Mouse (Mus musculus) left cerebral cortex, postnatal 10 days (tissue): ENCODE measurements around the gene Baiap3. TPM values are rescaled to one million over a fixed set of nuclear protein-coding genes. Genes with fewer than 3 reads are reported as not detected.

ENCODE experiments used
- DNase-seq, 2 experiments: peaks; one replicate each; pipeline ENCODE4 v3.0.0; 2021 to 2022; ENCODE audit warnings: low spot score in 2 of 2, mixed read lengths in 1 of 2; ENCODE audit errors: extremely low spot score in 1 of 2
- intact Hi-C: fragments of 180-260 bp; cut with DNase I; formaldehyde crosslinking; loops from one replicate; pipeline ENCODE4 v1.15.1; 2025
- microRNA-seq: library from miRNA; unstranded; fragments of <30 nt; microRNA quantifications from one replicate; pipeline ENCODE4 v1.2.0, GENCODE M21; 2022
- total RNA-seq, 2 experiments: library from RNA; stranded (reverse); gene quantifications; 2 replicates each; pipeline ENCODE4 v1.2.3; 2021

Baiap3 gene
- total RNA-seq, 2 experiments from 2014 or later = 17.4 to 35.0 TPM

DNA sequence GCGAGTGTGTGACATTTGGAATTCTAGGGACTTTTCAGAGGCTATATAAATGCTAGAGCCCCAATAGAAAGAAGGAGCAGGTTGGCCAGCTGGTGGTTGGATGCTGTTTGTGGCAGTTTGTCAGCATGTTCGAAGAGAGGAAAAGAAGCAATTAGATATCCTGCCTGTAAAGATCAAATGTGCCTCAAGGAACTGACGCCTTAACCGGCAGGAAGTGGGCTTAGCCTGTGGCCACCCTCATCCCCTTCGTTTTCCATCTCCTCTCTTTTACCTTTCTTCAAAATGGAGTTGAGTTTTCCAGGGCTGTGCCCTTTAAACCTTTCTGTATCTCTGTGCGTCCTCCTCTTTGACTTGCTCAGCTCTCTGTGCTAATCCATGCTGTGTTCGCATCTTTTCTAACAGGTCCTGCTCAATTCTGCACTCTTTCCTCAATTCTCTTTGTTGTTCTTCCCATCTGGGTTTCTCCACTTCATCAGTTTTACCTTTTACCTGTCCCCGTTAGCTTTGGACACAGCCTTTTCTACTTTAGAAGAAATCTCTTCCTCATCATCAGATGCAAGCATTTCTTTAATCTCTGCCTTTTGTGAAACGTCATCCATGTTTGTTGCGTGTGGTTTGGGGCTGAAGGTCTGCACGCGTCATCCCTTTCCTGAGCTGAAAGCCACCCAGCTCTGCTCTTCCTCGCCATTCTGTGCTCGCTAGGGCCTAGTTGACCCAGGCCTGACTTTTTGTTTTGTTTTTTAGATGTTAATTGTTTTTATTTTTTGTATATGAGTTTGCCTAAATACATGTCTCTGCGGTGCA is 36.5 kb downstream of the Baiap3 start:
- no peak for DNase-seq
- intact Hi-C loops = no loop called here

- intact Hi-C loops = no loop called here
- DNase-seq = no peak
These were observed 37.2 kb downstream of the Baiap3 start for GRCm38 (mm10) chr17:25218967-25219366.

- intact Hi-C loops = no loop called here
- no peak for DNase-seq
These were observed 40.7 kb downstream of the Baiap3 start for GRCm38 (mm10) chr17:25215431-25215830.

DNA sequence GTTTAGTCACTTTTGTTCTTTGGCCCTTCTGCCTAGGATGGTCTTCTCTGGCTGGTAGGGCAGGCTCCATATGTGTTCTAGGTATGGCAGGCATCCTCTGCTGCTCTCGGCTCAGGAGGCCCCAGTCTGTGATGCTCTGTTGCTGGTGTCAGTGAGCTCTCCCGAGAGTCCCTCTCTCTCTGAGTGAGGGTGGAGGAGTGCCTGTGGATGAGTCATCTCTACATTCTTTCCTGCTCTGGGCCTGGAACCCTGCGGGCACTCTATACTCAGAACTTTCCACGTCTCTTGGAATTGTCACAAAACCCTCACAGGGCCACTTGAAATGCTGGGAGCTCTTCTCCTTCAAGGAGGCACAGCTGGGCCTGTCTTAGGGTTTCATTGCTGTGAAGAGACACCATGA is 44.5 kb downstream of the Baiap3 start:
- no peak for DNase-seq
- intact Hi-C loops = no loop called here

DNA sequence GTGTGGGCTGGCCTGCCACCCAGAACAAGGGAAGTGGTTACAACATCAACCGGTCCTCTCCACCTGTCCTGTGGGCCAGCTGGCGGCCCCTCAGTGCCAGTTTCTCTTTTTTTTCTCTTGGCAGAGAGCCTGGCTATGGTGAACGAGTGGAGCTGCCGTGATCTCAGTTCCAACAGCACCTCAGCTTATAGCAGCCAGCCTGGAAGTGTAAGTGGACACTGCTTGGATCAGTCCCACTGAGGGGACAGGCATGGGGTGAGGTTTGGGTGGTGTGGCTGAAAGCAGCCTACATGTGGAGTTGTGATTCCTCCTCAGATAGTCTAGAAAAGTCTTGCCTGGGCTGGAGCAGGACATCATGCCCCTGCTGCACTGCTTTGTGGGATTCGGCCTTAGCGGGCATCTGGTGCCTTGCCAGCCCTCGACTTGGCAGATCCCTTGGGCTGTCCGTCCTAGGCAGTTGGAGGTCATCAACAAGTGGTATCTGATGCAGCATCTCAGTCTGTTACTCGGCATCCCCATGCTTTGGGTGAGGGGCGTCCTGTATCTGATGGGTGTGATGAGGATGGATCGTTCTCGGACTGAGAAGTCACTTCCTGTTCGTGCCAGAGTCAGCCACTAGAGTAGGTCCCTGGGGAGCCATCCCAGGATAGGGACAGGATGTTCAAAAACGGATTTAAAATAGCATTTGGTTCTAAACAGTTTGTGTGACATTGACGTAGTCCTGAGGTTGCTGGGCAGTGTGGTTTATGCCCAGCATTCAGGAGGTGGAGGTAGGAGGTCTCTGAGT is 45.3 kb downstream of the Baiap3 start:
- DNase-seq = peak in 1 of 2 experiments; percentile 61
- intact Hi-C loops = no loop called here

DNA sequence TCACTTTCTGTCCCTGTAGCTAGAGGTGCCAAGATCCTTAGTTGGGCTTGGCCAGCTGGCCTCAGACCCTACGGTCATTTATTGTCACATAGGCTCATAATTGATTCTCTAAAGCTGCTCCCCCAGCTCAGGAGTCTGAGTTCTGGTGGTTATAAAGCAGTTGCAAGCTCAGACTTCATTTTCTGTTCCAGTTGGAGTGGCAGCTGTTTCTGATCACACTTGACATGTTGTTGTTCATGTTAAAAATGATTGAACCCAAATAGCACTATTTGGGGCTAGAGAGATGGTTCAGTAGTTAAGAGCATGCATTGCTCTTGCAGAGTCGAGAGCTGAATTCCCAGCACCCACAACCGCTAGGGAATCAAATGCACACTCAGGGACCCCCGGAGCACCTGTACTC is 46.2 kb downstream of the Baiap3 start:
- intact Hi-C loops = no loop called here
- no peak for DNase-seq

DNA sequence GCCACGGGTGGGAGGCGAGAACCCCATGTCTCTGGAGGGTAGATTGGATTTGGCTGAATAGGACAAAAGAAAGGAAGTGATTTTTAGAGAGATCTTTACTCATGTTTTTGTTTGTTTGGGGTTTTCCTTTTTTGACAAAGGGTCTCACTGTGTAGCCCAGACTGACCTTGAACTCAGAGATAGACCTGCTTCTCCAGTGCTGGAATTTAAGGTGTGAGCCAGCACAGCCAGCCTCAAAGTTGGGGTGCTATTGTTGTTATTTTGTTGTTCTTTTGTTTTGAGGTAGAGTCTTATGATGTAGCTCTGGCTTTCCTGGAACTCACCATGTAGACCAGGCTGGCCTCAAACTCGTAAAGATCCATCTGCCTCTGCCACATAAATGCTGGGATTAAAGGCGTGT is 53.8 kb downstream of the Baiap3 start:
- intact Hi-C loops = no loop called here
- no peak for DNase-seq

Small RNAs within 50 kb of the gene (microRNA-seq; reads per million reads assigned to microRNA genes)
- 63.0 reads per million, percentile 52 among the genes with 10 or more reads in this experiment for gene Mir3547

Other genes starting within 250 kb of the Baiap3 start
- gene Cramp1l, start 240.6 kb downstream of the Baiap3 start, total RNA-seq = 10 to 100 TPM; 24.0 to 25.0 TPM
- 10 to 100 TPM; 25.4 to 28.9 TPM for gene Ift140, start 240.3 kb downstream of the Baiap3 start, total RNA-seq
- gene Tmem204, start 172.8 kb downstream of the Baiap3 start, total RNA-seq = 1 to 10 TPM; 7.2 to 7.8 TPM
- 10 to 100 TPM; 35.4 to 41.1 TPM for gene Telo2, start 140.4 kb downstream of the Baiap3 start, total RNA-seq
- 1 to 10 TPM; 2.0 to 2.3 TPM for gene Ptx4, start 135.6 kb downstream of the Baiap3 start, total RNA-seq
- 10 to 100 TPM; 44.6 to 44.9 TPM for gene Clcn7, start 123.0 kb downstream of the Baiap3 start, total RNA-seq
- not detected for gene Ccdc154, start 93.9 kb downstream of the Baiap3 start, total RNA-seq
- gene Gm38655, start 80.9 kb downstream of the Baiap3 start, total RNA-seq = not detected
- 10 to 100 TPM; 17.6 to 17.9 TPM for gene BC003965, start 71.8 kb downstream of the Baiap3 start, total RNA-seq
- gene Unkl, start 68.0 kb downstream of the Baiap3 start, total RNA-seq = 10 to 100 TPM; 31.8 to 32.3 TPM
- 10 to 100 TPM; 60.4 to 67.4 TPM for gene Gnptg, start 16.2 kb downstream of the Baiap3 start, total RNA-seq
- 10 to 100 TPM; 28.6 to 30.3 TPM for gene Tsr3, start 16.2 kb downstream of the Baiap3 start, total RNA-seq
- 100 to 1,000 TPM; 225 to 230 TPM for gene Ube2i, start 18.3 kb upstream of the Baiap3 start, total RNA-seq
- gene Prss34, start 42.0 kb upstream of the Baiap3 start, total RNA-seq = not detected
- gene Prss28, start 52.3 kb upstream of the Baiap3 start, total RNA-seq = not detected
- gene Prss29, start 62.3 kb upstream of the Baiap3 start, total RNA-seq = not detected
- gene Tpsab1, start 89.2 kb upstream of the Baiap3 start, total RNA-seq = not detected
- gene Tpsb2, start 109.9 kb upstream of the Baiap3 start, total RNA-seq = under 1 TPM; 0.54 to 0.77 TPM
- not detected for gene Tpsg1, start 112.9 kb upstream of the Baiap3 start, total RNA-seq
- gene Cacna1h, start 177.4 kb upstream of the Baiap3 start, total RNA-seq = 10 to 100 TPM; 53.7 to 62.9 TPM
- 1 to 10 TPM in 1 of 2 experiments, under 1 TPM in 1; 0.39 to 4.8 TPM for gene Tekt4, start 198.3 kb upstream of the Baiap3 start, total RNA-seq
- gene Sstr5, start 240.9 kb upstream of the Baiap3 start, total RNA-seq = under 1 TPM; 0.34 to 0.55 TPM